Mouse (Mus musculus) MEL (cell line): ENCODE results near the gene Mcf2. TPM values are rescaled to one million over a fixed set of nuclear protein-coding genes. Genes with fewer than 3 reads are reported as not detected.

ENCODE experiments used
- DNase-seq: peaks from one replicate; pipeline ENCODE4 v3.0.0; 2011; ENCODE audit warnings: low read depth, low spot score
- H3K27ac ChIP-seq: 2 replicates; pipeline ENCODE4 v1.5.1; 2012; ENCODE audit warnings: low read depth, mild to moderate bottlenecking, control low read depth, low read length, moderate library complexity; ENCODE audit not compliant: control insufficient read depth
- H3K27me3 ChIP-seq, 2 experiments: fragments of 150-350 bp in 1 of 2; sonication (generic) in 1 of 2; 2 replicates each; pipeline ENCODE4 v1.6.1; 2012; ENCODE audit warnings: low read length in 2 of 2, mild to moderate bottlenecking in 2 of 2, improper control_type of control experiment in 1 of 2, moderate library complexity in 1 of 2; ENCODE audit not compliant: insufficient read depth in 2 of 2, control insufficient read depth in 1 of 2
- H3K36me3 ChIP-seq, 2 experiments: 2 replicates each; pipeline ENCODE4 v1.6.1; 2012 to 2014; ENCODE audit warnings: low read length in 2 of 2, improper control_type of control experiment in 1 of 2, inconsistent platforms in 1 of 2, mild to moderate bottlenecking in 1 of 2; ENCODE audit not compliant: insufficient read depth in 2 of 2, control insufficient read depth in 1 of 2
- H3K4me1 ChIP-seq, 2 experiments: fragments of 150-350 bp in 1 of 2; sonication (generic) in 1 of 2; 2 replicates each; pipeline ENCODE4 v1.6.1; 2012; ENCODE audit warnings: low read length in 2 of 2, improper control_type of control experiment in 1 of 2, mild to moderate bottlenecking in 1 of 2; ENCODE audit not compliant: insufficient read depth in 2 of 2, control insufficient read depth in 1 of 2
- H3K4me3 ChIP-seq, 2 experiments: fragments of 150-350 bp in 1 of 2; sonication (generic) in 1 of 2; 2 replicates each; pipeline ENCODE4 v1.5.1; 2012; ENCODE audit warnings: low read depth in 2 of 2, low read length in 2 of 2, mild to moderate bottlenecking in 2 of 2, moderate library complexity in 2 of 2, control low read depth in 1 of 2, improper control_type of control experiment in 1 of 2; ENCODE audit not compliant: control insufficient read depth in 1 of 2, insufficient read depth in 1 of 2
- H3K79me2 ChIP-seq: 2 replicates; pipeline ENCODE4 v1.6.1; 2012; ENCODE audit warnings: mild to moderate bottlenecking, low read length, moderate library complexity; ENCODE audit not compliant: control insufficient read depth, poor library complexity, insufficient read depth
- H3K9ac ChIP-seq: 2 replicates; pipeline ENCODE4 v1.6.1; 2012; ENCODE audit warnings: low read depth, mild to moderate bottlenecking, control low read depth, low read length, moderate library complexity; ENCODE audit not compliant: control insufficient read depth, poor library complexity, severe bottlenecking
- H3K9me3 ChIP-seq: fragments of 150-350 bp; sonication (generic); replicated peaks from 2 replicates; pipeline ENCODE4 v1.6.1; 2012; ENCODE audit warnings: mild to moderate bottlenecking, low read length, improper control_type of control experiment, moderate library complexity; ENCODE audit not compliant: insufficient read depth
- CHD2 ChIP-seq: IDR thresholded peaks from 2 replicates; pipeline ENCODE4 v1.6.1; 2011; ENCODE audit warnings: low read length, improper control_type of control experiment
- CTCF ChIP-seq, 3 experiments: IDR thresholded peaks in 2 of 3; conservative IDR thresholded peaks in 1 of 3; 2 replicates each; pipeline ENCODE4 v1.5.1; 2011 to 2012; ENCODE audit warnings: low read length in 3 of 3, low read depth in 2 of 3, mild to moderate bottlenecking in 2 of 3, improper control_type of control experiment in 1 of 3, inconsistent platforms in 1 of 3, mixed read lengths in 1 of 3, moderate library complexity in 1 of 3; ENCODE audit not compliant: control insufficient read depth in 1 of 3, insufficient read depth in 1 of 3, poor library complexity in 1 of 3, severe bottlenecking in 1 of 3
- E2F4 ChIP-seq: IDR thresholded peaks from 2 replicates; pipeline ENCODE4 v1.6.1; 2011; ENCODE audit warnings: low read depth, low read length, improper control_type of control experiment, borderline replicate concordance
- ELF1 ChIP-seq: IDR thresholded peaks from 2 replicates; pipeline ENCODE4 v1.6.1; 2014; ENCODE audit warnings: low read depth, mild to moderate bottlenecking, inconsistent platforms, low read length, improper control_type of control experiment, moderate library complexity
- HCFC1 ChIP-seq: IDR thresholded peaks from 2 replicates; pipeline ENCODE4 v1.6.1; 2012; ENCODE audit warnings: low read depth, mild to moderate bottlenecking, inconsistent platforms, low read length, improper control_type of control experiment, moderate library complexity
- KAT2A ChIP-seq: conservative IDR thresholded peaks from 2 replicates; pipeline ENCODE4 v1.6.1; 2012; ENCODE audit warnings: low read depth, low read length, improper control_type of control experiment, inconsistent platforms
- MAX ChIP-seq: IDR thresholded peaks from 2 replicates; pipeline ENCODE4 v1.6.1; 2011; ENCODE audit warnings: low read length, improper control_type of control experiment
- MAZ ChIP-seq: IDR thresholded peaks from 2 replicates; pipeline ENCODE4 v1.6.1; 2012; ENCODE audit warnings: low read depth, mild to moderate bottlenecking, inconsistent platforms, low read length, improper control_type of control experiment
- MEF2A ChIP-seq: IDR thresholded peaks from 2 replicates; pipeline ENCODE4 v1.6.1; 2014; ENCODE audit warnings: low read depth, mild to moderate bottlenecking, inconsistent platforms, low read length, improper control_type of control experiment; ENCODE audit not compliant: poor library complexity, insufficient replicate concordance, severe bottlenecking; ENCODE audit errors: extremely low read depth
- MXI1 ChIP-seq: IDR thresholded peaks from 2 replicates; pipeline ENCODE4 v1.6.1; 2011; ENCODE audit warnings: mild to moderate bottlenecking, low read depth, low read length, improper control_type of control experiment
- MYB ChIP-seq: IDR thresholded peaks from 2 replicates; pipeline ENCODE4 v1.6.1; 2011; ENCODE audit warnings: mild to moderate bottlenecking, low read depth, low read length, improper control_type of control experiment
- MYC ChIP-seq: IDR thresholded peaks from 2 replicates; pipeline ENCODE4 v1.6.1; 2011; ENCODE audit warnings: low read depth, mild to moderate bottlenecking, low read length, improper control_type of control experiment, moderate library complexity
- NRF1 ChIP-seq: IDR thresholded peaks from 2 replicates; pipeline ENCODE4 v1.6.1; 2014; ENCODE audit warnings: low read depth, mild to moderate bottlenecking, inconsistent platforms, low read length, improper control_type of control experiment, moderate library complexity; ENCODE audit not compliant: poor library complexity, insufficient read depth, severe bottlenecking
- POLR2A ChIP-seq, 2 experiments: IDR thresholded peaks; 2 replicates each; pipeline ENCODE4 v1.6.1; 2011 to 2012; ENCODE audit warnings: low read length in 2 of 2, mild to moderate bottlenecking in 2 of 2, control low read depth in 1 of 2, improper control_type of control experiment in 1 of 2, low read depth in 1 of 2, moderate library complexity in 1 of 2; ENCODE audit not compliant: control insufficient read depth in 1 of 2, insufficient read depth in 1 of 2, poor library complexity in 1 of 2
- SIN3A ChIP-seq: IDR thresholded peaks from 2 replicates; pipeline ENCODE4 v1.6.1; 2012; ENCODE audit warnings: low read length, improper control_type of control experiment, inconsistent platforms
- TCF12 ChIP-seq: IDR thresholded peaks from 2 replicates; pipeline ENCODE4 v1.6.1; 2014; ENCODE audit warnings: low read depth, mild to moderate bottlenecking, inconsistent platforms, low read length, improper control_type of control experiment, moderate library complexity
- USF2 ChIP-seq, 2 experiments: IDR thresholded peaks; 2 replicates each; pipeline ENCODE4 v1.6.1; 2011 to 2012; ENCODE audit warnings: improper control_type of control experiment in 2 of 2, low read length in 2 of 2, borderline replicate concordance in 1 of 2, inconsistent platforms in 1 of 2, low read depth in 1 of 2, mild to moderate bottlenecking in 1 of 2; ENCODE audit not compliant: insufficient read depth in 1 of 2
- ZKSCAN1 ChIP-seq: IDR thresholded peaks from 2 replicates; pipeline ENCODE4 v1.6.1; 2012; ENCODE audit warnings: low read depth, mild to moderate bottlenecking, inconsistent platforms, low read length, improper control_type of control experiment, moderate library complexity
- ZMIZ1 ChIP-seq: IDR thresholded peaks from 2 replicates; pipeline ENCODE4 v1.6.1; 2012; ENCODE audit warnings: low read depth, mild to moderate bottlenecking, inconsistent platforms, low read length, improper control_type of control experiment, moderate library complexity
- ZNF384 ChIP-seq: IDR thresholded peaks from 2 replicates; pipeline ENCODE4 v1.6.1; 2012; ENCODE audit warnings: low read depth, mild to moderate bottlenecking, inconsistent platforms, low read length, improper control_type of control experiment
- polyA plus RNA-seq, 2 experiments: library from polyadenylated mRNA; stranded (reverse) in 1 of 2; unstranded in 1 of 2; fragments of >175 nt in 1 of 2; fragments of >200 nt in 1 of 2; gene quantifications; 2 replicates each; pipeline versions ENCODE4 v1.2.1 to v1.2.4; 2012; ENCODE audit warnings: low replicate concordance in 2 of 2, low read depth in 1 of 2; ENCODE audit not compliant: insufficient read length in 2 of 2, insufficient read depth in 1 of 2, missing spikeins in 1 of 2
- total RNA-seq: library from RNA; depleted of rRNA; stranded (reverse); fragments of 300-350 nt; gene quantifications from 2 replicates; pipeline ENCODE4 v1.2.3, GENCODE M21; 2012

Gene Mcf2
- total and polyA plus RNA-seq, 3 experiments, result not detected

DNA sequence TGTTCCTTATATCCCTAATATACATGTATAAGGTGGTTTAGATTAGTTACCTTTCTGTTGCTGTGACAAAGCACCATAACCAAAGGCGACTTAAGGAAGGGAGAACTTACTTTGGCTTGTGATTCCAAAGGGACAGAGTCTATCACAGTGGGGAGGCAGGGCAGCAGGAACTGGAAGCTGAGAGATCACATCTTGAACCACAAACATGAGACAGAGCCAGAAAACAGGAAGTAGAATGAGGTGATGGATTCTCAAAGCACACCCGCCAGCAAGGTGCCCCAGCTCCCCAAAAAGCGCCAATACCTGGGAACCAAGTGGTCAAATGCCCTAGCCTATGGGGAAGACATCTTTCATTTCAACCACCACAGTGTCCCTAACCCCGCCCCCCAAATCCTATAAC, 157.9 kb downstream of the Mcf2 start:
- H3K9ac ChIP-seq, result no peak overlapping the region
- H3K4me3 ChIP-seq, result no peak overlapping the region
- H3K27ac ChIP-seq, result no peak overlapping the region
- H3K79me2 ChIP-seq, result no peaks in the 10 kb centered on the region
- no peaks in the 10 kb centered on the region for H3K9me3 ChIP-seq
- TF ChIP-seq MYC (no peak), MAX (no peak), E2F4 (no peak), USF2 (IDR thresholded peaks at IDR 0.05; ENCODE audit: borderline replicate concordance in 1 of 2, insufficient read depth in 1 of 2, low read depth in 1 of 2, low read length in 2 of 2) (no peak), CHD2 (no peak), ZMIZ1 (no peak), NRF1 (no peak), HCFC1 (no peak), MAZ (no peak)
- H3K27me3 ChIP-seq, result no peaks in the 10 kb centered on the region
- H3K4me1 ChIP-seq, result no peaks in the 10 kb centered on the region
- H3K36me3 ChIP-seq, result no peaks in the 10 kb centered on the region
- DNase-seq, result peak; percentile 3

DNA sequence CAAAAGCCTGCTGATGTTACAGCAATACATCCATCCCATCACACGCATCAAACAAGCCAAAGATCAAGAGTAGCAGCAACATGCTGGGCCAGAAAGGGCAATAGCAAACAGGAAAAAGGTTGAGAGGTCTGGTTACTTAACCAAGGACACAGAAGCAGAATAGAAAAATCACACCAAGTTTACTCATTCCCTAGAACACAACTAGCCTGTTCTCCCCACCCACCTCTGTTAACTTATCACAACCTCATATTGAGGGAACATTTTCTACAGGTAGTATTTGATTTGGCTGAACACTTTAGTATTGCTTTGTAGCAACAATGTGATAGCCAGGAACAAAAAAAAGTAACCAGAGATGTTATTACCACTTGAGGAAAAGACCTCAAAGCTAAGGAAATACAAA, 164.3 kb downstream of the Mcf2 start:
- Histone ChIP-seq H3K27me3 (no peaks in the 10 kb centered on the region), H3K79me2 (no peaks in the 10 kb centered on the region), H3K4me3 (no peak overlapping the region), H3K36me3 (no peaks in the 10 kb centered on the region), H3K27ac (no peak overlapping the region), H3K4me1 (no peaks in the 10 kb centered on the region), H3K9me3 (no peaks in the 10 kb centered on the region), H3K9ac (no peak overlapping the region)
- TF ChIP-seq SIN3A (no peak), MXI1 (no peak), MEF2A (no peak), MAX (no peak), POLR2A (IDR thresholded peaks at IDR 0.05; ENCODE audit: control insufficient read depth in 1 of 2, insufficient read depth in 1 of 2, low read depth in 1 of 2, low read length in 2 of 2, poor library complexity in 1 of 2) (no peak), TCF12 (no peak), ZMIZ1 (no peak), KAT2A (no peak), ELF1 (no peak), ZNF384 (no peak), ZKSCAN1 (no peak), CTCF (IDR thresholded peaks at IDR 0.05 in 2 of 3, conservative IDR thresholded peaks at IDR 0.05 in 1 of 3; ENCODE audit: control insufficient read depth in 1 of 3, insufficient read depth in 1 of 3, low read depth in 2 of 3, low read length in 3 of 3, poor library complexity in 1 of 3, severe bottlenecking in 1 of 3) (no peak), MYB (no peak)
- DNase-seq, result no peak
